Mouse (Mus musculus): ENCODE results near the gene Mmp25. TPM values are rescaled to one million over a fixed set of nuclear protein-coding genes. Genes with fewer than 3 reads are reported as not detected.
"Not testable (repeated sequence)": the region's sequence is repeated elsewhere in the genome, so short reads cannot be mapped to it uniquely, and the experiment has no call there.

Mmp25 gene
- polyA plus RNA-seq, 1 experiment from 2014 or later: 1.9 TPM

GRCm38 (mm10) chr17:23610361-23610800 lies 34.7 kb downstream of the Mmp25 start:
- no peak for ATAC-seq (ENCODE audit: low FRiP score)
- Histone ChIP-seq H3K36me3 (no peaks in the 10 kb centered on the region), H3K27me3 (0 out of 2 replicates have a peak, but pooled peaks cover 5% of the 10 kb centered on the region), H3K9ac (no peak overlapping the region), H3K4me3 (no peak overlapping the region), H3K27ac (no peak overlapping the region), H3K4me2 (replicated peaks) (no peak overlapping the region), H3K4me1 (no peaks in the 10 kb centered on the region), H3K9me3 (replicated peaks) (no peaks in the 10 kb centered on the region)
- WGBS: 85% methylated on average over 27 of the region's 28 CpGs

- Histone ChIP-seq H3K27me3 (0 out of 2 replicates have a peak, but pooled peaks cover 5% of the 10 kb centered on the region), H3K36me3 (no peaks in the 10 kb centered on the region), H3K4me1 (no peaks in the 10 kb centered on the region), H3K4me3 (no peak overlapping the region), H3K4me2 (replicated peaks) (no peak overlapping the region), H3K27ac (no peak overlapping the region), H3K9ac (no peak overlapping the region), H3K9me3 (replicated peaks) (no peaks in the 10 kb centered on the region)
- 93% methylated on average over 24 of the region's 24 CpGs for WGBS
- no peak for ATAC-seq (ENCODE audit: low FRiP score)
These were observed 35.5 kb downstream of the Mmp25 start for GRCm38 (mm10) chr17:23609612-23610011.

- Histone ChIP-seq H3K4me2 (replicated peaks) (no peak overlapping the region), H3K27ac (no peak overlapping the region), H3K4me3 (no peak overlapping the region), H3K36me3 (no peaks in the 10 kb centered on the region), H3K27me3 (0 out of 2 replicates have a peak, but pooled peaks cover 5% of the 10 kb centered on the region), H3K9ac (no peak overlapping the region), H3K9me3 (replicated peaks) (no peaks in the 10 kb centered on the region), H3K4me1 (no peaks in the 10 kb centered on the region)
- WGBS: 80% methylated on average over 8 of the region's 8 CpGs
- no peak for ATAC-seq (ENCODE audit: low FRiP score)
These were observed 39.9 kb downstream of the Mmp25 start for GRCm38 (mm10) chr17:23605220-23605619.

- Histone ChIP-seq H3K4me3 (no peak overlapping the region), H3K36me3 (no peaks in the 10 kb centered on the region), H3K9me3 (replicated peaks) (no peaks in the 10 kb centered on the region), H3K27ac (no peak overlapping the region), H3K27me3 (0 out of 2 replicates have a peak, but pooled peaks cover 5% of the 10 kb centered on the region), H3K4me2 (replicated peaks) (no peak overlapping the region), H3K9ac (no peak overlapping the region), H3K4me1 (peaks cover 2% of the 10 kb centered on the region; the same call in 1 of the 2 replicates)
- no peak for ATAC-seq (ENCODE audit: low FRiP score)
- WGBS: 76% methylated on average over 7 of the region's 7 CpGs
These were observed 40.7 kb downstream of the Mmp25 start for GRCm38 (mm10) chr17:23604394-23604793.

- H3K27me3 ChIP-seq: no peaks in the 10 kb centered on the region
- no peak overlapping the region for H3K4me2 ChIP-seq (replicated peaks)
- H3K4me1 ChIP-seq: peaks cover 11% of the 10 kb centered on the region; the same call in 1 of the 2 replicates
- no peak overlapping the region for H3K4me3 ChIP-seq
- H3K36me3 ChIP-seq: no peaks in the 10 kb centered on the region
- no peaks in the 10 kb centered on the region for H3K9me3 ChIP-seq (replicated peaks)
- ATAC-seq (ENCODE audit: low FRiP score): no peak
- H3K9ac ChIP-seq: no peak overlapping the region
- 66% methylated on average over 2 of the region's 2 CpGs for WGBS
- H3K27ac ChIP-seq: no peak overlapping the region
These were observed 41.5 kb downstream of the Mmp25 start for GRCm38 (mm10) chr17:23603542-23603941.

- Histone ChIP-seq H3K9ac (no peak overlapping the region), H3K4me1 (peaks cover 13% of the 10 kb centered on the region; the same call in 1 of the 2 replicates), H3K27ac (no peak overlapping the region), H3K36me3 (no peaks in the 10 kb centered on the region), H3K4me2 (replicated peaks) (no peak overlapping the region), H3K27me3 (no peaks in the 10 kb centered on the region), H3K4me3 (no peak overlapping the region), H3K9me3 (replicated peaks) (no peaks in the 10 kb centered on the region)
- WGBS: 28% methylated on average over 8 of the region's 8 CpGs
- ATAC-seq (ENCODE audit: low FRiP score): no peak
These were observed 42.0 kb downstream of the Mmp25 start for GRCm38 (mm10) chr17:23603077-23603476.

GRCm38 (mm10) chr17:23601836-23602585 lies 43.1 kb downstream of the Mmp25 start:
- no peaks in the 10 kb centered on the region for H3K27me3 ChIP-seq
- 48% methylated on average over 10 of the region's 10 CpGs for WGBS
- no peaks in the 10 kb centered on the region for H3K36me3 ChIP-seq
- no peak overlapping the region for H3K4me2 ChIP-seq (replicated peaks)
- peaks cover 13% of the 10 kb centered on the region; the same call in 1 of the 2 replicates for H3K4me1 ChIP-seq
- no peak for ATAC-seq (ENCODE audit: low FRiP score)
- no peak overlapping the region for H3K9ac ChIP-seq
- H3K27ac ChIP-seq: no peak overlapping the region
- H3K4me3 ChIP-seq: no peak overlapping the region
- no peaks in the 10 kb centered on the region for H3K9me3 ChIP-seq (replicated peaks)

GRCm38 (mm10) chr17:23600641-23601622 lies 44.1 kb downstream of the Mmp25 start, which contains the start of gene Zscan10:
Zscan10 (plus strand) TSS chr17:23600856.
- no peak within 1 kb of the TSS; the same call in 1 of the 2 replicates for H3K9ac ChIP-seq
- no peaks in the 10 kb centered on the region for H3K9me3 ChIP-seq (replicated peaks)
- no peak within 1 kb of the TSS for H3K27ac ChIP-seq
- peak within 1 kb of the TSS; percentile 63 for H3K4me2 ChIP-seq (replicated peaks)
- no peak for ATAC-seq (ENCODE audit: low FRiP score)
- no peaks in the 10 kb centered on the region for H3K36me3 ChIP-seq
- peaks cover 13% of the 10 kb centered on the region; the same call in 1 of the 2 replicates for H3K4me1 ChIP-seq
- H3K27me3 ChIP-seq: no peaks in the 10 kb centered on the region
- H3K4me3 ChIP-seq: no peak within 1 kb of the TSS
- 28% methylated on average over 15 of the region's 15 CpGs for WGBS

GRCm38 (mm10) chr17:23599605-23600063 lies 45.4 kb downstream of the Mmp25 start:
- H3K9ac ChIP-seq: peak overlapping the region; percentile 54
- peak overlapping the region; percentile 36 for H3K4me3 ChIP-seq
- peak overlapping the region; percentile 55; the same call in 1 of the 2 replicates for H3K27ac ChIP-seq
- no peaks in the 10 kb centered on the region for H3K9me3 ChIP-seq (replicated peaks)
- H3K27me3 ChIP-seq: no peaks in the 10 kb centered on the region
- peaks cover 13% of the 10 kb centered on the region; the same call in 1 of the 2 replicates for H3K4me1 ChIP-seq
- 42% methylated on average over 7 of the region's 7 CpGs for WGBS
- ATAC-seq (ENCODE audit: low FRiP score): no peak; the same call in 1 of the 2 replicates
- H3K4me2 ChIP-seq (replicated peaks): peak overlapping the region; percentile 63
- no peaks in the 10 kb centered on the region for H3K36me3 ChIP-seq

GRCm38 (mm10) chr17:23598582-23599552 lies 46.2 kb downstream of the Mmp25 start, which contains the start of gene Zfp13:
Zfp13 (minus strand) TSS chr17:23599487.
- peak; percentile 95 for ATAC-seq (ENCODE audit: low FRiP score)
- H3K4me2 ChIP-seq (replicated peaks): peak within 1 kb of the TSS; percentile 63
- peak within 1 kb of the TSS; percentile 54 for H3K9ac ChIP-seq
- peaks cover 13% of the 10 kb centered on the region; the same call in 1 of the 2 replicates for H3K4me1 ChIP-seq
- H3K27me3 ChIP-seq: no peaks in the 10 kb centered on the region
- no peaks in the 10 kb centered on the region for H3K9me3 ChIP-seq (replicated peaks)
- 9% methylated on average over 31 of the region's 31 CpGs for whole genome bisulfite sequencing
- peak within 1 kb of the TSS; percentile 36 for H3K4me3 ChIP-seq
- peak within 1 kb of the TSS; percentile 67 for H3K27ac ChIP-seq
- no peaks in the 10 kb centered on the region for H3K36me3 ChIP-seq

GRCm38 (mm10) chr17:23595139-23595538 lies 49.9 kb downstream of the Mmp25 start:
- WGBS: 69% methylated on average over 4 of the region's 4 CpGs
- not testable (repeated sequence) for H3K27ac ChIP-seq; H3K36me3 ChIP-seq; H3K27me3 ChIP-seq; ATAC-seq (ENCODE audit: low FRiP score); H3K4me2 ChIP-seq (replicated peaks); H3K9ac ChIP-seq; H3K4me3 ChIP-seq; H3K9me3 ChIP-seq (replicated peaks)
- peaks cover 17% of the 10 kb centered on the region for H3K4me1 ChIP-seq

All from hindbrain, embryonic 12.5 days (tissue).